Comparison of ENCODE assay signal across 9 mouse cellular contexts in genomic region chr2:3753749-3754148, GRCm38 (mm10).
DNase-seq lines count a peak whose midpoint lies in the region; ATAC-seq and TF ChIP-seq lines count a peak whose summit lies in the region.
"Had no signal": no experiment of that assay in that cellular context is flagged by ENCODE, and none has a peak within 500 bp of the region (broad histone marks: within the 10 kb centered on the region; RNA-seq: fewer than 3 reads in every experiment).

No protein-coding gene starts in this region.

- no peak for TF ChIP-seq POLR2A in limb, embryonic 14.5 days (IDR thresholded peaks at IDR 0.05; ENCODE audit: borderline replicate concordance, extremely low read depth, insufficient read depth, insufficient read length)

- 18% methylated on average over 2 of the region's 2 CpGs for WGBS in intestine, embryonic 15.5 days
- WGBS in intestine, postnatal 0 days = 8% methylated on average over 2 of the region's 2 CpGs
- 7% methylated on average over 2 of the region's 2 CpGs for WGBS in limb, embryonic 14.5 days

- DNase-seq in 416B (ENCODE audit: low read depth) (peak; percentile 93), adipocyte (ENCODE audit: low spot score) (peak; percentile 34)
- peak; percentile 62 for DNase-seq in limb, embryonic 14.5 days (ENCODE audit: low spot score)
- no peak for DNase-seq in adrenal gland, adult 18-20 months (ENCODE audit: low spot score in 2 of 2)
- no peak for DNase-seq in adrenal gland, adult 8-10 months
- DNase-seq in spleen, adult 12 weeks (ENCODE audit: low spot score) = no peak
- DNase-seq: liver, embryonic 13.5 days had no signal

- no peak overlapping the region for H3K4me3 ChIP-seq in intestine, embryonic 15.5 days (replicated peaks)
- no peak overlapping the region for H3K4me3 ChIP-seq in intestine, postnatal 0 days (ENCODE audit: low read depth, low read length)
- H3K4me3 ChIP-seq in limb, embryonic 14.5 days (replicated peaks; ENCODE audit: low read length) = no peak overlapping the region
- H3K4me3 ChIP-seq: liver, embryonic 13.5 days had no signal

- H3K4me1 ChIP-seq in intestine, embryonic 15.5 days (replicated peaks) = peaks cover 25% of the 10 kb centered on the region
- no peaks in the 10 kb centered on the region; the same call in 1 of the 2 replicates for H3K4me1 ChIP-seq in intestine, postnatal 0 days (replicated peaks; ENCODE audit: control insufficient read depth, insufficient read depth, low read length)
- H3K4me1 ChIP-seq in limb, embryonic 14.5 days (ENCODE audit: control insufficient read depth, insufficient read depth, low read length) = peaks cover 25% of the 10 kb centered on the region

- no peaks in the 10 kb centered on the region for H3K9me3 ChIP-seq in intestine, embryonic 15.5 days
- H3K9me3 ChIP-seq in intestine, postnatal 0 days (ENCODE audit: control insufficient read depth) = no peaks in the 10 kb centered on the region
- no peaks in the 10 kb centered on the region for H3K9me3 ChIP-seq in limb, embryonic 14.5 days (ENCODE audit: control insufficient read depth, low read length)
- H3K9me3 ChIP-seq: liver, embryonic 13.5 days had no signal

- H3K27ac ChIP-seq in intestine, embryonic 15.5 days = 0 out of 2 replicates have a peak overlapping the region, but pooled peaks have one; percentile 17
- no peak overlapping the region for H3K27ac ChIP-seq in intestine, postnatal 0 days (ENCODE audit: low read depth, low read length)
- no peak overlapping the region for H3K27ac ChIP-seq in limb, embryonic 14.5 days (replicated peaks; ENCODE audit: low read depth, low read length)
- H3K27ac ChIP-seq: liver, embryonic 13.5 days had no signal

- TF ChIP-seq CTCF in intestine, postnatal 0 days (IDR thresholded peaks at IDR 0.05; ENCODE audit: low read depth) = no peak

- H3K9ac ChIP-seq in intestine, embryonic 15.5 days = no peak overlapping the region
- no peak overlapping the region for H3K9ac ChIP-seq in intestine, postnatal 0 days (ENCODE audit: low read depth, low read length)
- no peak overlapping the region for H3K9ac ChIP-seq in limb, embryonic 14.5 days (ENCODE audit: low read depth, low read length, severe bottlenecking)
- H3K9ac ChIP-seq: liver, embryonic 13.5 days had no signal

- no peaks in the 10 kb centered on the region for H3K36me3 ChIP-seq in intestine, embryonic 15.5 days
- no peaks in the 10 kb centered on the region for H3K36me3 ChIP-seq in intestine, postnatal 0 days (ENCODE audit: control insufficient read depth, insufficient read depth)
- no peaks in the 10 kb centered on the region for H3K36me3 ChIP-seq in limb, embryonic 14.5 days (ENCODE audit: control insufficient read depth, insufficient read depth, low read length)
- H3K36me3 ChIP-seq: liver, embryonic 13.5 days had no signal

- no peaks in the 10 kb centered on the region for H3K27me3 ChIP-seq in intestine, embryonic 15.5 days (replicated peaks)
- H3K27me3 ChIP-seq in intestine, postnatal 0 days (replicated peaks; ENCODE audit: control insufficient read depth, insufficient read depth, low read length) = no peaks in the 10 kb centered on the region
- H3K27me3 ChIP-seq in limb, embryonic 14.5 days (ENCODE audit: control insufficient read depth, insufficient read depth, low read length) = no peaks in the 10 kb centered on the region
- H3K27me3 ChIP-seq: liver, embryonic 13.5 days had no signal

- H3K4me2 ChIP-seq in intestine, embryonic 15.5 days (replicated peaks) = no peak overlapping the region
- no peak overlapping the region for H3K4me2 ChIP-seq in intestine, postnatal 0 days (replicated peaks; ENCODE audit: low read depth)
- H3K4me2 ChIP-seq in limb, embryonic 14.5 days (replicated peaks; ENCODE audit: low read depth, low read length, severe bottlenecking) = no peak overlapping the region
- H3K4me2 ChIP-seq: liver, embryonic 13.5 days had no signal

- ATAC-seq in intestine, embryonic 15.5 days = no peak
- ATAC-seq in intestine, postnatal 0 days = no peak
- ATAC-seq in limb, embryonic 14.5 days (ENCODE audit: low FRiP score, low read depth) = no peak

Comparison
In these comparisons a context has a peak if more than half of its experiments do, and no peak if none do; other contexts are left out.
1. DNase-seq: peak in 416B (single experiment), adipocyte (single experiment) and limb, embryonic 14.5 days (single experiment); none in adrenal gland, adult 18-20 months (0 of 2), adrenal gland, adult 8-10 months (single experiment) and spleen, adult 12 weeks (single experiment).